Mouse (Mus musculus) subcutaneous adipose tissue, adult 2 months (tissue): ENCODE measurements around the gene Cldn20. TPM values are rescaled to one million over a fixed set of nuclear protein-coding genes. Genes with fewer than 3 reads are reported as not detected.

Experiments used
- polyA plus RNA-seq: library from polyadenylated mRNA; depleted of rRNA; stranded (reverse); fragments of >200 nt; gene quantifications from 2 replicates; pipeline ENCODE4 v1.2.3, GENCODE M21; 2012; ENCODE audit warnings: low replicate concordance; rRNA removed

Gene Cldn20
- polyA plus RNA-seq = 0.44 TPM in 1 of 2 replicates, not detected in the other

DNA sequence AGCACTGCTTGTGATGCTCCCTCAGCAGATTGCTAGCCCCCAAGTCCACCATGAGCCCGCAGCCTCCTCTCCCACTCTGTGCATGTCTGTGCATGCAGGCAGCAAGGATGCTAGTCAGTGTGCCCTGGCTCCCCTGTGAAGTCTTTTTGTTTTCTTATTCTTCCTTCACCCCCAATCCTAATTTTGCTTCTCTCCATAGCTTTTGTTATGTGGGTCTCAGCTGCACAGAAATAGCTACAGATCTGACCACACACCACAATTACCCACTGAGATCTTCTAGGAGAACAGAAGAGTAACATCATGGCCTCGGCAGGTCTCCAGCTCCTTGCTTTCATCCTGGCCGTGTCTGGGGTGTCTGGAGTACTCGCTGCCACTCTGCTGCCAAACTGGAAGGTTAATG lies at the start of gene Cldn20:
Cldn20 (plus strand) TSS at position 301 of the 400 bp plus-strand sequence.

DNA sequence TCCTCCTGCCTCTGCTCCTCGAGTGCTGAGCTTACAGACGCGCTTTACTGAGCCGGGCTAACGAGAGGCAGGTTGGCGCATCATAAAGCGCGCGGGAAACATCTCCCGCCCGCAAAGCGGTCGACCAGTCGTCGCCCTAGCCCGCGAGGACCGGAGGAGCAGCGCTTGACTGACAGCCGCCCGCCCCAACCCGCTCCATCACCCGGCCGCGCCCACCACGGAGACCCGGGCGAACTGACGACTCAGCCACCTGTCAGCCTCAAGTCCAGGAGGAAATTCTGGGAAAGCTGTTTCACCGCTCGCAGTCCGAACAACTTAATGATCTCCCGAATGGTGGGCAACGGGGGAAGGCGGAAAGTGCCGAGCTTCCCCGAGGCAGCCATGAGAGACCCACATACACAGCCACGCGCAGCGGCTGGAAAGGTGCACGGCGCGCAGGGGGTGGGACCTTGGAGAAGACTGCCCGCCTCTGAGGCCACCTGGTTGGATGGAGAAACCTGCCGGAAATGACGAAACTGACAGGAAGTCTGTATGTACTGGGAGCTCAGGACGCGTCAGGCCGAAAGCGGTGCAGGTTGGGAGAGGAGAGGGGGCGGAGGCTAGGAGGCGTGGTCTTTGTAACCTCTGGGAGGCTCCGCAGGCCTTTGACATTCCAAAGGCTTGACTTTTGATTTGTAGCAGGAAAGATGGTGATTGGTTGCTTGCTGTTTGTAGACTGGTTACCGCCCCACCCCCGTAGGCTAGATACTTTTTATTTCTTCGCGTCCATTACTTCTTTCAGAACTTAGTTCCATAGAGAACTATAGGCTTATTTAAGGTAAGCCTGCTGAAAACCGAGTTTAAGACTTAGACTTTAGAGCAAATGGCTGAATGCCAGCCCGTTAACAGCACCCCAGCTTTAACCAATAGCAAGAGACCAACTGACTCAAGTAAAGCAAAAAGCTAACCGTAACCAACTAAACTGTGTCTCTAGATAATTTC lies 25.3 kb downstream of the Cldn20 start, which contains the start of gene Tfb1m:
Tfb1m (minus strand) TSS at position 451 of the 981 bp plus-strand sequence.

Other genes with a start within 250 kb of the Cldn20 start
- 1.4 and 6.2 TPM in 2 replicates for gene Tiam2, start 206.0 kb upstream of the Cldn20 start, polyA plus RNA-seq
- gene Tfb1m, start 25.2 kb downstream of the Cldn20 start, polyA plus RNA-seq = 3.7 and 4.4 TPM in 2 replicates
- not detected in 2 replicates for gene Nox3, start 163.7 kb downstream of the Cldn20 start, polyA plus RNA-seq